Mouse (Mus musculus): ENCODE data around the gene Tamm41. TPM values are rescaled to one million over a fixed set of nuclear protein-coding genes. Genes with fewer than 3 reads are reported as not detected.

The Tamm41 gene
- polyA plus RNA-seq, 1 experiment from 2014 or later: 52.6 TPM

GRCm38 (mm10) chr6:115049015-115049414 lies 11.3 kb upstream of the Tamm41 start:
- H3K9ac ChIP-seq: no peak overlapping the region
- H3K27ac ChIP-seq: no peak overlapping the region
- no peak overlapping the region for H3K4me3 ChIP-seq (replicated peaks)
- H3K27me3 ChIP-seq (replicated peaks): no peaks in the 10 kb centered on the region
- ATAC-seq (ENCODE audit: insufficient read depth, low FRiP score, low read depth): no peak
- H3K36me3 ChIP-seq: no peaks in the 10 kb centered on the region
- H3K9me3 ChIP-seq: no peaks in the 10 kb centered on the region
- 20% methylated on average over 4 of the region's 4 CpGs for WGBS
- no peaks in the 10 kb centered on the region for H3K4me1 ChIP-seq
- no peak overlapping the region for H3K4me2 ChIP-seq

- WGBS: 67% methylated on average over 1 of the region's 2 CpGs
- ATAC-seq (ENCODE audit: insufficient read depth, low FRiP score, low read depth): no peak
- H3K4me1 ChIP-seq: no peaks in the 10 kb centered on the region
- no peak overlapping the region for H3K4me2 ChIP-seq
- H3K27ac ChIP-seq: no peak overlapping the region
- no peaks in the 10 kb centered on the region for H3K9me3 ChIP-seq
- no peaks in the 10 kb centered on the region for H3K36me3 ChIP-seq
- H3K27me3 ChIP-seq (replicated peaks): no peaks in the 10 kb centered on the region
- H3K9ac ChIP-seq: no peak overlapping the region
- no peak overlapping the region for H3K4me3 ChIP-seq (replicated peaks)
These were observed 10.1 kb upstream of the Tamm41 start for GRCm38 (mm10) chr6:115047816-115048215.

GRCm38 (mm10) chr6:115046064-115046463 lies 8.4 kb upstream of the Tamm41 start:
- 52% methylated on average over 1 of the region's 1 CpGs for WGBS
- Histone ChIP-seq H3K27ac (no peak overlapping the region), H3K36me3 (no peaks in the 10 kb centered on the region), H3K4me2 (no peak overlapping the region), H3K27me3 (replicated peaks) (no peaks in the 10 kb centered on the region), H3K4me3 (replicated peaks) (no peak overlapping the region), H3K9ac (no peak overlapping the region), H3K4me1 (no peaks in the 10 kb centered on the region), H3K9me3 (no peaks in the 10 kb centered on the region)
- ATAC-seq (ENCODE audit: insufficient read depth, low FRiP score, low read depth): no peak

GRCm38 (mm10) chr6:115044709-115045108 lies 7.0 kb upstream of the Tamm41 start:
- H3K4me2 ChIP-seq: no peak overlapping the region
- no peaks in the 10 kb centered on the region for H3K4me1 ChIP-seq
- ATAC-seq (ENCODE audit: insufficient read depth, low FRiP score, low read depth): no peak
- no peak overlapping the region for H3K9ac ChIP-seq
- H3K27ac ChIP-seq: no peak overlapping the region
- H3K27me3 ChIP-seq (replicated peaks): no peaks in the 10 kb centered on the region
- no peaks in the 10 kb centered on the region for H3K36me3 ChIP-seq
- WGBS: 62% methylated on average over 1 of the region's 1 CpGs
- H3K4me3 ChIP-seq (replicated peaks): no peak overlapping the region
- no peaks in the 10 kb centered on the region for H3K9me3 ChIP-seq

GRCm38 (mm10) chr6:115043657-115044500 lies 6.2 kb upstream of the Tamm41 start:
- Histone ChIP-seq H3K4me1 (no peaks in the 10 kb centered on the region), H3K36me3 (no peaks in the 10 kb centered on the region), H3K4me3 (replicated peaks) (no peak overlapping the region), H3K9ac (no peak overlapping the region), H3K9me3 (no peaks in the 10 kb centered on the region), H3K27ac (no peak overlapping the region), H3K27me3 (replicated peaks) (no peaks in the 10 kb centered on the region), H3K4me2 (no peak overlapping the region)
- WGBS: 75% methylated on average over 14 of the region's 14 CpGs
- no peak for ATAC-seq (ENCODE audit: insufficient read depth, low FRiP score, low read depth)

- Histone ChIP-seq H3K4me2 (no peak overlapping the region), H3K27me3 (replicated peaks) (no peaks in the 10 kb centered on the region), H3K9ac (no peak overlapping the region), H3K36me3 (no peaks in the 10 kb centered on the region), H3K4me3 (replicated peaks) (no peak overlapping the region), H3K4me1 (no peaks in the 10 kb centered on the region), H3K27ac (no peak overlapping the region), H3K9me3 (no peaks in the 10 kb centered on the region)
- no peak for ATAC-seq (ENCODE audit: insufficient read depth, low FRiP score, low read depth)
- 23% methylated on average over 10 of the region's 10 CpGs for WGBS
These were observed 4.9 kb upstream of the Tamm41 start for GRCm38 (mm10) chr6:115042609-115043008.

GRCm38 (mm10) chr6:115033441-115033840 lies 4.2 kb downstream of the Tamm41 start:
- Histone ChIP-seq H3K4me1 (peaks cover 7% of the 10 kb centered on the region), H3K27ac (no peak overlapping the region), H3K9ac (no peak overlapping the region), H3K4me2 (no peak overlapping the region), H3K36me3 (peaks cover 22% of the 10 kb centered on the region; the same call in 1 of the 2 replicates), H3K4me3 (replicated peaks) (no peak overlapping the region), H3K27me3 (replicated peaks) (no peaks in the 10 kb centered on the region), H3K9me3 (no peaks in the 10 kb centered on the region)
- ATAC-seq (ENCODE audit: insufficient read depth, low FRiP score, low read depth): no peak
- WGBS: 96% methylated on average over 5 of the region's 5 CpGs

- ATAC-seq (ENCODE audit: insufficient read depth, low FRiP score, low read depth): no peak
- Histone ChIP-seq H3K9ac (no peak overlapping the region), H3K36me3 (peaks cover 27% of the 10 kb centered on the region; the same call in 1 of the 2 replicates), H3K4me2 (no peak overlapping the region), H3K27ac (no peak overlapping the region), H3K4me1 (no peaks in the 10 kb centered on the region), H3K9me3 (no peaks in the 10 kb centered on the region), H3K4me3 (replicated peaks) (no peak overlapping the region), H3K27me3 (replicated peaks) (no peaks in the 10 kb centered on the region)
- WGBS: 86% methylated on average over 2 of the region's 2 CpGs
These were observed 7.6 kb downstream of the Tamm41 start for GRCm38 (mm10) chr6:115030098-115030497.

- Histone ChIP-seq H3K27me3 (replicated peaks) (no peaks in the 10 kb centered on the region), H3K4me2 (no peak overlapping the region), H3K36me3 (peaks cover 29% of the 10 kb centered on the region), H3K4me3 (replicated peaks) (no peak overlapping the region), H3K9ac (no peak overlapping the region), H3K27ac (no peak overlapping the region), H3K9me3 (no peaks in the 10 kb centered on the region), H3K4me1 (no peaks in the 10 kb centered on the region)
- ATAC-seq (ENCODE audit: insufficient read depth, low FRiP score, low read depth): no peak
- 63% methylated on average over 2 of the region's 2 CpGs for WGBS
These were observed 8.4 kb downstream of the Tamm41 start for GRCm38 (mm10) chr6:115029248-115029647.

GRCm38 (mm10) chr6:115027485-115027992 lies 10.1 kb downstream of the Tamm41 start:
- no peaks in the 10 kb centered on the region for H3K4me1 ChIP-seq
- H3K9me3 ChIP-seq: no peaks in the 10 kb centered on the region
- H3K27ac ChIP-seq: no peak overlapping the region
- no peak overlapping the region for H3K4me2 ChIP-seq
- no peak overlapping the region for H3K4me3 ChIP-seq (replicated peaks)
- H3K36me3 ChIP-seq: peaks cover 25% of the 10 kb centered on the region
- no peak overlapping the region for H3K9ac ChIP-seq
- H3K27me3 ChIP-seq (replicated peaks): no peaks in the 10 kb centered on the region
- 84% methylated on average over 14 of the region's 14 CpGs for WGBS
- no peak for ATAC-seq (ENCODE audit: insufficient read depth, low FRiP score, low read depth)

- H3K27ac ChIP-seq: no peak overlapping the region
- H3K27me3 ChIP-seq (replicated peaks): no peaks in the 10 kb centered on the region
- no peak overlapping the region for H3K4me3 ChIP-seq (replicated peaks)
- H3K36me3 ChIP-seq: peaks cover 19% of the 10 kb centered on the region; the same call in 1 of the 2 replicates
- H3K9me3 ChIP-seq: no peaks in the 10 kb centered on the region
- no peak overlapping the region for H3K9ac ChIP-seq
- H3K4me2 ChIP-seq: no peak overlapping the region
- no peaks in the 10 kb centered on the region for H3K4me1 ChIP-seq
- 86% methylated on average over 9 of the region's 9 CpGs for WGBS
- no peak for ATAC-seq (ENCODE audit: insufficient read depth, low FRiP score, low read depth)
These were observed 14.8 kb downstream of the Tamm41 start for GRCm38 (mm10) chr6:115022876-115023275.

GRCm38 (mm10) chr6:115015461-115015860 lies 22.2 kb downstream of the Tamm41 start:
- Histone ChIP-seq H3K36me3 (peaks cover 20% of the 10 kb centered on the region; the same call in 1 of the 2 replicates), H3K4me2 (no peak overlapping the region), H3K4me3 (replicated peaks) (no peak overlapping the region), H3K27ac (no peak overlapping the region), H3K9me3 (no peaks in the 10 kb centered on the region), H3K4me1 (no peaks in the 10 kb centered on the region), H3K27me3 (replicated peaks) (no peaks in the 10 kb centered on the region), H3K9ac (no peak overlapping the region)
- 86% methylated on average over 13 of the region's 13 CpGs for WGBS
- ATAC-seq (ENCODE audit: insufficient read depth, low FRiP score, low read depth): no peak
